Mouse (Mus musculus): ENCODE measurements around the gene 1500011B03Rik.

DNA sequence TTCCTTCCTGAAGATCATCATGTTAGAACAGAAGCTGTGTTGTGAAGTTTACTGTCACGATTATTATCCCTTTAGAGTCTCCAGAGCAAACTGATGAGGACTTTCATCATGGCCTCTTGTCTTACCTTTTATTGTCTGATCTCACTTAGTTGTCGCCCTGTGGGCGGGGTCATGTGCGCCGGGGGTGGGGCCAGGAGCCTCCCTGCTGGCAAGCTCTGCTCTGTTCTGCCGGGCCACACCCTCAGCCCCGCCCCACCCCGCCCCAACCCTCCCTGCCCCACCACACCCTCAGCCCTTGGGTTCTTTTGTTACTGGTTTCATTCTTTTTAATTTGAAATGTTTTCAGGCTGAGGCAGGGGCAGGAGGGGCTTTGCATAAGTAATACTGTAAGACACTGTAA lies 22.2 kb downstream of the 1500011B03Rik start:
- TF ChIP-seq POLR2A (IDR thresholded peaks at IDR 0.05; ENCODE audit: control insufficient read depth, extremely low read depth, insufficient read depth, low read length, poor library complexity): no peak
- TF ChIP-seq CTCF (IDR thresholded peaks at IDR 0.05; ENCODE audit: borderline replicate concordance, control insufficient read depth, extremely low read depth, insufficient read depth, low read length, poor library complexity): no peak
